ENCODE assay signal across 8 mouse cellular contexts in genomic region chr9:40784374-40784967, GRCm38 (mm10). TPM values are rescaled to one million over a fixed set of nuclear protein-coding genes. Genes with fewer than 3 reads are reported as not detected.
DNase-seq lines count a peak whose midpoint lies in the region; ATAC-seq and TF ChIP-seq lines count a peak whose summit lies in the region.

No protein-coding gene starts in this region.

- peak; percentile 37 for DNase-seq in lung, embryonic 14.5 days
- no peak for DNase-seq in lung, postnatal 14 days
- DNase-seq in embryonic facial prominence, embryonic 14.5 days (ENCODE audit: low spot score): peak; percentile 92
- DNase-seq in limb, embryonic 11.5 days (ENCODE audit: low spot score): peak; percentile 36
- DNase-seq in retina, postnatal 1 day: peak; percentile 76
- no peak for DNase-seq in frontal cortex, adult 2 months (ENCODE audit: extremely low spot score in 1 of 2, low spot score in 1 of 2)
- no peak for DNase-seq in kidney, postnatal 14 days
- DNase-seq in lung, postnatal 36 days: no peak

- peak overlapping the region; percentile 25; the same call in 1 of the 2 replicates for H3K4me2 ChIP-seq in lung, embryonic 14.5 days
- H3K4me2 ChIP-seq in embryonic facial prominence, embryonic 14.5 days (ENCODE audit: low read depth, low read length): 0 out of 2 replicates have a peak overlapping the region, but pooled peaks have one; percentile 5
- no peak overlapping the region for H3K4me2 ChIP-seq in limb, embryonic 11.5 days (ENCODE audit: low read depth, severe bottlenecking)

- no peak for ATAC-seq in lung, embryonic 14.5 days (ENCODE audit: insufficient read depth)
- ATAC-seq in embryonic facial prominence, embryonic 14.5 days (ENCODE audit: low read depth): peak; percentile 89
- ATAC-seq in limb, embryonic 11.5 days (ENCODE audit: insufficient number of reproducible peaks, low FRiP score, low TSS enrichment, low read depth): no peak

- no peaks in the 10 kb centered on the region for H3K27me3 ChIP-seq in lung, embryonic 14.5 days (ENCODE audit: insufficient read depth, low read length)
- no peaks in the 10 kb centered on the region for H3K27me3 ChIP-seq in embryonic facial prominence, embryonic 14.5 days (replicated peaks; ENCODE audit: control insufficient read depth, insufficient read depth, low read length)
- no peaks in the 10 kb centered on the region for H3K27me3 ChIP-seq in limb, embryonic 11.5 days (ENCODE audit: control insufficient read depth, insufficient read depth, low read length)

- no peaks in the 10 kb centered on the region for H3K9me3 ChIP-seq in lung, embryonic 14.5 days (ENCODE audit: low read depth, low read length)
- no peaks in the 10 kb centered on the region for H3K9me3 ChIP-seq in embryonic facial prominence, embryonic 14.5 days (ENCODE audit: control insufficient read depth, low read length)
- no peaks in the 10 kb centered on the region for H3K9me3 ChIP-seq in limb, embryonic 11.5 days (ENCODE audit: control insufficient read depth, low read length)

- no peak overlapping the region for H3K4me3 ChIP-seq in lung, embryonic 14.5 days (ENCODE audit: low read depth, low read length)
- H3K4me3 ChIP-seq in embryonic facial prominence, embryonic 14.5 days (ENCODE audit: low read depth, low read length): no peak overlapping the region
- H3K4me3 ChIP-seq in limb, embryonic 11.5 days (ENCODE audit: low read depth, low read length): no peak overlapping the region

- H3K4me1 ChIP-seq in lung, embryonic 14.5 days (ENCODE audit: insufficient read depth): peaks cover 5% of the 10 kb centered on the region; the same call in 1 of the 2 replicates
- peaks cover 14% of the 10 kb centered on the region; the same call in 1 of the 2 replicates for H3K4me1 ChIP-seq in embryonic facial prominence, embryonic 14.5 days (ENCODE audit: control insufficient read depth, insufficient read depth, low read length)
- H3K4me1 ChIP-seq in limb, embryonic 11.5 days (ENCODE audit: control insufficient read depth, insufficient read depth, low read length): peaks cover 4% of the 10 kb centered on the region

- TF ChIP-seq CTCF in lung, embryonic 14.5 days (IDR thresholded peaks at IDR 0.05; ENCODE audit: low read depth): no peak

- 19% methylated on average over 9 of the region's 9 CpGs for WGBS in lung, embryonic 14.5 days
- 12% methylated on average over 9 of the region's 9 CpGs for WGBS in embryonic facial prominence, embryonic 14.5 days
- WGBS in limb, embryonic 11.5 days: 23% methylated on average over 9 of the region's 9 CpGs

- H3K27ac ChIP-seq in lung, embryonic 14.5 days (ENCODE audit: low read depth): peak overlapping the region; percentile 55
- peak overlapping the region; percentile 66 for H3K27ac ChIP-seq in embryonic facial prominence, embryonic 14.5 days (replicated peaks; ENCODE audit: low read depth, low read length)
- H3K27ac ChIP-seq in limb, embryonic 11.5 days (replicated peaks; ENCODE audit: low read depth, low read length): no peak overlapping the region

- H3K36me3 ChIP-seq in lung, embryonic 14.5 days (ENCODE audit: insufficient read depth): peaks cover 7% of the 10 kb centered on the region; the same call in 1 of the 2 replicates
- H3K36me3 ChIP-seq in embryonic facial prominence, embryonic 14.5 days (ENCODE audit: control insufficient read depth, insufficient read depth, low read length): peaks cover 24% of the 10 kb centered on the region
- H3K36me3 ChIP-seq in limb, embryonic 11.5 days (ENCODE audit: control insufficient read depth, insufficient read depth, low read length): no peaks in the 10 kb centered on the region; the same call in 1 of the 2 replicates

- no peak overlapping the region for H3K9ac ChIP-seq in lung, embryonic 14.5 days
- no peak overlapping the region for H3K9ac ChIP-seq in embryonic facial prominence, embryonic 14.5 days (ENCODE audit: low read depth, low read length)
- H3K9ac ChIP-seq in limb, embryonic 11.5 days (ENCODE audit: low read length): no peak overlapping the region

RNA-seq across cellular contexts. Expression of gene Hspa8, which starts 16.3 kb away (rescaled TPM):
- polyA plus RNA-seq in lung, embryonic 14.5 days (2014; fragmentation: Nextera tagmentation; extraction: Ambion mirVana): 2,522 and 2,633 TPM in 2 replicates
- polyA plus RNA-seq in embryonic facial prominence, embryonic 14.5 days (2014; fragmentation: Nextera tagmentation; extraction: Ambion mirVana): 2,298 and 2,577 TPM in 2 replicates
- polyA plus RNA-seq in limb, embryonic 11.5 days (2014; fragmentation: Nextera tagmentation; extraction: Ambion mirVana): 3,724 and 3,791 TPM in 2 replicates
- 1,947 and 2,084 TPM in 2 replicates for polyA plus RNA-seq in frontal cortex, adult 2 months (2012; rRNA removed)

Comparison
In these comparisons a context has a peak if more than half of its experiments do, and no peak if none do; other contexts are left out.
1. DNase-seq: peak in lung, embryonic 14.5 days (single experiment), embryonic facial prominence, embryonic 14.5 days (single experiment), limb, embryonic 11.5 days (single experiment) and retina, postnatal 1 day (single experiment); none in lung, postnatal 14 days (single experiment), frontal cortex, adult 2 months (0 of 2), kidney, postnatal 14 days (single experiment) and lung, postnatal 36 days (single experiment).